Mouse (Mus musculus) retina, adult 2 months (tissue): ENCODE measurements at regions not wholly inside any gene's neighbourhood (a gene's known extent, or its start where the extent isn't known, plus 50 kb on each side); places are given as distances from the start of the nearest gene placed in this dataset.

Experiments
- DNase-seq: peaks from one replicate; pipeline ENCODE4 v3.0.0-alpha.2; 2012; ENCODE audit warnings: low read depth, low spot score

DNA sequence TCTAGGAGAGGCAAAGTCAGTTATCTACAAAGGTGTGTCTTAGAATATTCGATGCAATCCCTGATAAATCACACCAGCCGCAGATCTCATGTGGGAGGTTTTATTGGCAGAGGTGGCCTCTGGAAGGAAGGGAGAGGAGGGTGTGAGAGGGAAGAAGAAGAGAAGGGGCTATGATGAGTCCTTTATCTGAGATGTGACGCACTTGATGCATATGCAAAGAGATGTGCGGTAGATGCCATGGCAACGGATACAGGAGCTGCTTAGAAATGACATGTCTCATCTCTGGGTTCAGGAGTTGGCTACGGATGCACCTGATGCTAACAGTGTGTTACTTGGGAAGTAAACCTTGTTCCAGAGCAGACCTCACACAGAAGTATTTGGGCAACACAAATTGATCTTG lies 718.6 kb upstream of the Gm21961 start:
- DNase-seq = no peak

- no peak for DNase-seq
These were observed 716.6 kb upstream of the Gm21961 start for GRCm38 (mm10) chr15:65731308-65731707.

GRCm38 (mm10) chr15:65727061-65727460 lies 712.4 kb upstream of the Gm21961 start:
- DNase-seq = no peak

DNA sequence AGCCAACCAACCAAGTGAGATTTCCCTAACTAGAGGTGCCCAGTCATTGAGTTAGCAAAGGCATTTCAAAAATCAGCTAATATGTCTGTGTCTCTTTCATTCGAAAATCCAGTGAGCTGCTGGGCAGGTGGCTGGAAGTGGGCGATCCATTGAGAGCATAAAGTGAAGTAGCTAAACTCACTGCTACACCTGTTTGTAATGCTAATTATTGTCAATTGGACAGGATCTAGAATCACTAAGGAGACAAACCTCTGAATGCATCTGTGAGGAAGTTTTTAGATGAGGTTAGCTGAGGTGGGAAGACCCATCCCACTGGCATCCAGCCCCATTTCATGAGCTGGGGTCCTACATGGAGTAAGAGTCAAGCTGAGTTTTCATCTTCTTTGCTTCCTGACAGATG lies 711.6 kb upstream of the Gm21961 start:
- no peak for DNase-seq

DNA sequence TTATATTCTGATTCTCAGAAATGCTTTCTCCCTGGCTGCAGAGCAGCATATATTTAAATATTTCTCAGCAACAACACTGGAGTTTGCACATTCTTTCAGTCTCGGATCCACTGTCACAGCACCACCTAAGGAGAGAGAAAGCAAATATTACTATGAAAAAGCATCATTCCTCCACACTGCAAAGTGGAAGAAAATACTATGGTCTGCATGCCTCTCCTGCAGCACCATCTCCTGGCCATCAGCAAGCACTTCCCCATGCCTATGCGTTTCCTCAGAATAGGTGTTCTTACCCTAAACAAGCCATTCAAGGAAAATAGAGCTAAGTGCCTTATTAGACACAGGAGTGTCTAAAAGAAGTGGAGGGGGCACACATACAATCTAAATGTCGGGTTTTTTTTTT lies 688.9 kb upstream of the Gm21961 start:
- DNase-seq = peak; percentile 4

GRCm38 (mm10) chr15:65701510-65701909 lies 686.8 kb upstream of the Gm21961 start:
- peak; percentile 8 for DNase-seq

GRCm38 (mm10) chr15:65698596-65698995 lies 683.9 kb upstream of the Gm21961 start:
- DNase-seq = no peak
